Mouse (Mus musculus) kidney, postnatal 36 days (tissue): ENCODE results near the gene Wtap.
"Not testable (repeated sequence)": the region's sequence is repeated elsewhere in the genome, so short reads cannot be mapped to it uniquely, and the experiment has no call there.

ENCODE experiments used
- DNase-seq, 2 experiments: peaks; one replicate each; pipeline ENCODE4 v3.0.0; 2021 to 2022; ENCODE audit warnings: mixed read lengths in 2 of 2

Wtap gene

DNA sequence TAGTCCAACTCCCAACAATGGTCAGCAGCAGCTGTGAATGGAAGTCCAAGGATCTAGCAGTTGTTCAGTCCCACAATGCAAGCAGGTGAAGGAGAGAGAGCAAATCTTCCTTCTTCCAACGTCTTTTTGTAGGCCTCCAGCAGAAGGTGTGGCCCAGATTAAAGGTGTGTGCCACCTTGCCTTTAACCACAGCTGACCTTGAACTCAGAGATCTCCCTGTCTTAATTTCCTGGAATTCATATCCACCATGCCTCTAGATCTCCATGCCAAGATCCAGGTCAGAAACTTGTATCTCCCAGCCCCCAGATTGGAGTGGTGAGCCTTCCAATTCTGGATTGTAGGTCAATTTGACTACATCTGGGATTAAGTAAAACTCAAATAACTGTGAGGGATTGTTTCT is at the start of gene Wtap:
Wtap (minus strand) TSS at position 101 of the 400 bp plus-strand sequence.
- DNase-seq = no peak

DNA sequence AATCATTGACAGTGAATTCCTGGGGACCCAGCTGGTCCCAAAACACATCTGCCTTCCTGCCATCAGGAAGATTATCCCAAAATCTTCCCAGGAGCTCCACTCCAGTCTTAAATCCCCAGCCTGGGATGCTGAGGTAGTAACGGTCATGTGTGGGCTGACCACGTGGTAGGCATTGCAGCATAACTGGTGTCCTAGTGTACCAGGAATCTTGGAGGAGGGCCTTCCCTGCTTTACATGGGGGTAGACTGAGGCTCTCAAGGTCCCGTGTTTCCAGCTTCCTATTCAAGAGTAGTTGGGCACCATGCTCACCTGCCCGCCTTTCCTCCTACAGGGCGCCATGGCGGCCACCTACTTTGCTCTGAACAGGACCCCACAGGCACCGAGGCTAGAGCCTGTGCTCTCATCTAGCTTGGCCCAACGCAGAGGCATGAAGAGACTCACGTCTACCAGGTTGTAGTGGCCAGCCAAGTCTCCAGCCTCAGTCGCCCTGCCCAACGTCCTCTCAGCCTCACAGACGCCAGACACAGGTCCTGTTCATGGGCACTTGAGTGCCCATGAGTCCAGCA is 42.7 kb upstream of the Wtap start:
- not testable (repeated sequence) for DNase-seq

DNA sequence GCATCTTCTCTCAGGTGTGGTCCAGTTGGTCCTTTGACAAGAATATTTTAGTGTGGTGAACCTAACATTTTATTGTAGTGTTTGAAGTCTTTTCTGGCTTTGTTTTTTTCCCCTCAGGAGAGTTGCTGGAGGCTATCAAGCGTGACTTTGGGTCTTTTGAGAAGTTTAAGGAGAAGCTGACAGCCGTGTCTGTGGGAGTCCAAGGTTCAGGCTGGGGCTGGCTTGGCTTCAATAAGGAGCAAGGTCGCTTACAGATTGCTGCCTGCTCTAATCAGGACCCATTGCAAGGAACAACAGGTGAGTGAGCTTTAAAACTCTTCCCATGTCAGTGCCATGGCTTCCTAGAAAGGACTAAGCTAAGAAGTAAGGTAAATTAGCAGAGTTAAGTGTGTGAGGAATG is 19.3 kb upstream of the Wtap start:
- DNase-seq = peak; percentile 84 to 85

- DNase-seq = peak; percentile 34 to 68
These were observed 15.9 kb upstream of the Wtap start for GRCm38 (mm10) chr17:13009887-13010286.

DNA sequence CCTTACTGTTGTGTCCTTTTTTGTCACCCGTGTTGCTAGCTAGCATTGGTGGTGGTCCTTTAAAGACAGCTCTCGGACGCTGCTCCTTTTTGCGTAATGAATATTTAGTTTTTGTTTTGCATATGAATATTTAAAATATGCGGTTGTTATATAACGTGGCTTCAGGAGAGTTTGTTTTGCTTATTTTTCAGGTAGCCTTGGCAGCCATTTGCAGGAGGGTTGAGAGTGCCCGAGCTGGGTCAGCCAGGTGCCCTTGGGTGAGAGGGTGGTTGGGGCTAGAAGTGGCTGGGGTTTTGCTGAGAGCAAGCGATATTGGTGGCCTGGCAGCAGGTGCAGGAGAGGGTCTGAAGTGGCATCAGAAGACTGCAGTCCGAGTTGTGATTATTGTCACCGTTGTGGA is 14.6 kb upstream of the Wtap start:
- DNase-seq = peak; percentile 65

GRCm38 (mm10) chr17:13007730-13008425 is 13.9 kb upstream of the Wtap start:
- DNase-seq = peak; percentile 99 to 100

GRCm38 (mm10) chr17:13006984-13007383 is 13.0 kb upstream of the Wtap start:
- DNase-seq = no peak

- DNase-seq = not testable (repeated sequence)
These were observed 12.6 kb upstream of the Wtap start, which contains the start of gene Sod2 for GRCm38 (mm10) chr17:13006546-13006945. Gene Sod2, plus strand, starts transcription at chr17:13006846.

DNA sequence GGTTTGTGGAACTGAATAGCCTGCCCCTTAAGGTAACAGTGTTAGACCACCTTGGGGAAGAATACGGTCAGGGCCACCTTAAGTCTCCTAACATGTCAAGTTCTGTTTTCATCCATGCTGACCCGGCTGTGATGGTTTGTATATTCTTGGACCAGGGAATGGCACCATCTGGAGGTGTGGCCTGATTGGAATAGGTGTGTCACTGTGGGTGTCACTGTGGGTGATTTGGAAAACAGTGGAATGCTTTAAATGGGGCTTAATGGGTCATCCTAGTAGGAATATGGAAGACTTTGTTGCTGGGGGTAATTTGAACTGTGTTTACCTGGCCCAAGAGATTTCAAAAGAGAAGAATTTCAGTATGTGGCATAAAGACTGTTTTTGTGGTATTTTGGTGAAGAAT is 10.5 kb upstream of the Wtap start:
- DNase-seq = not testable (repeated sequence)

- DNase-seq = not testable (repeated sequence)
These were observed 8.3 kb upstream of the Wtap start for GRCm38 (mm10) chr17:13002243-13002642.

- no peak for DNase-seq
These were observed 5.1 kb upstream of the Wtap start for GRCm38 (mm10) chr17:12999069-12999468.

DNA sequence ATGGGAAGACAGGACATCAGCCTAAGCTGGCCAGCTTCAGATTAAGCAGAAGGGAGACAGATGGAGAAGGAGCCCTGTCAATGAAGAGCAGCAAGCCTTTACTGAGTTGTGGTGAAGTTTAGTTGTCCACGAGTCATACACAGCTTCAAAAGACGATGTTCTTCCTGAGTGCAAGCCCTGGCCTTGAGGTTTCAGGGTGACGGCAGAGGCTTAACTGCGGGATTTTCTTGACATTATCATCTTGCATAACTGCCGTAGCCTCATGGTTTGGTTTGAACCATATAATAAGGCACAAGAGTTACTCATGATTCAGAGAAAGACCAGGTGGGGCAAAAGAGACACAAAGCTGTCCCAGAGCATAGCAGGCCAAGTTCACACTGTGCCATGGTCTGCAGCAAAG is 3.9 kb upstream of the Wtap start:
- DNase-seq = no peak

DNA sequence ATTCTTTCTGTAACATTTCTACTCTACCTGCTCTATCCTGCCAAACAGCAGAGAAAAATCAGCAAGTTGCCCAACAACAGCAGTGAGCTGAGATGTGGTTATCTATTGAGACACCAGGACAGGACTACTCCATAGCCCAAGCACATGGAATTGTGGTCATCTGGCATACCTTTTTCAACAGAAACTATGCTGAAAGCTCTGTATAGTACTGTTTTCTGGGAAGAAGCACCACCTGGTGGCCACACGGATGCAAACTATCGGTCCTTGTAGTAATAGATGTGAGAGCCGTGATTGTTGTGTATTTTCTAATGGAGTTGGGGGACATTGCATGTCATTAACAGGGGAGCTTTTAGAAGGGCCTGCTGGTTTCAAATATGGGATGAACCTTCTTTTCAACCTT is 2.4 kb upstream of the Wtap start:
- peak; percentile 74 to 87 for DNase-seq

DNA sequence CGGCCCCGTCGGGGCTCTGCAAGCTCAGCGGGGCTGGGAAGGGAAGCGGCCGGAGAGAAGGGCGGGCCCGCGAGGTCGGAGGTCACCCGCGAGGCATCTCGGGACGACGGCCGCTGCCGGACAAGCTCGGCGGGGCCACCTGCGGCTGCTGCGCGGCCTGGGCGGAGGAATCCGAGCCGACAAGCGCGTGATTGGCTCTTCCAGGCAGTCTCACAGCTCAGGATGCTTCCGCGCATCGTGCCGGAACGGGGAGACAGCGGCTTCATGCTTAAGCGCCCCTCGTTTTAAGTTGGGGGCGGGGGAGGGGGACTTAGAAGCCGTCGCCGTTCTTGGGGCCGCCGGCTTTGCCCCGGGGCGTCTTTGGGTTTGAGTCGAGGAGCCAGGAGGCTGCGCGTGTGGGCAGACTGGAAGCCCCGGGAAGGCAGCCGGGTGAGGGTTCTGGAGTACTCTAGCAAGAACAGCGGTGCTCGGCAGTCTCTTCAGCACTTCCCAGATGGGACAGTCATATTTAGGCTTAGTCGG is 1.4 kb downstream of the Wtap start:
- DNase-seq = peak; percentile 97 to 98

- peak; percentile 90 to 94 for DNase-seq
These were observed 2.2 kb downstream of the Wtap start for GRCm38 (mm10) chr17:12991635-12992358.

DNA sequence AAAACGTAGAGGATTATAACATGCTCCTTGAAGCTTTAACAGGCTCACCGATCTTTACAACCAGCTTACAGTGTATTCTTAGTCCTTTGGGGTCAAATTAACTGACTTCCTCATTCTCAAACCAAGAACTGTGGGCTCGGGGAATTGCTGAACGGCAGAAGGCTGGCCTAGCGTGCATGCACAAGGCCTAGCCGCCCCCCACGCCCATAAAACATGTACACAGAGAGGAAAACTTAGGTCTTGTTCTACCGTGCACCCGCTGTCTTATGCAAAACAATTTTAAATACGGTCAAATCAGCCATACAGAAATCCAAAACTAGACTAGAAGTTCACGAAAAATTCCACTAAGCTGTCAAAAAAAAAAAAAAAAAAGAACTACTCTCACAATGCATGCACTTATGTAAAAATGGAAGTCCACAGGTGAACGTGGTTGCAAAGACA is 2.8 kb downstream of the Wtap start:
- DNase-seq = peak in 1 of 2 experiments; percentile 50

DNA sequence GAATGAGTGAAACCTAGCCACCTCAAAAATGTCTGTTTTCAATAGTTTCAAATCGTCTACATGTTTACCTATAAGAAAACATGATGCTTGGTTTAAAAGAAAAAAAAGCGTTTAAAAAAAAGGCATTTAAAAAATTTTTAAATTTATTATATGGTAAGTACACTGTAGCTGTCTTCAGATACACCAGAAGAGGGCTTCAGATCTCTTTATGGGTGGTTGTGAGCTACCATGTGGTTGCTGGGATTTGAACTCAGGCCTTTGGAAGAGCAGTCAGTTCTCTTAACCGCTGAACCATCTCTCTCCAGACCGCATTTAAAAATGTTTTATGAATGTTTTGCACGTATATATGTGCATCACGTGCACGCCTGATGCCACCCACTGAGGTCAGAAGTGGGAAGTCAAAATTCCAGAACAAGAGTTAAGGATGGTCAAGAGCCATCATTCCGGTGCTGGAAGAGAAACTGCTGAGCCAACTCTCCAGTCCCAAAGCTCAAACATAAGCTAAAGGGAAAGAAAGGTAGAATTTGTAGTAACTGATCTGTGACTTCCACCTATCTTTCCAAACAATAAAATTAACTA is 3.3 kb downstream of the Wtap start:
- DNase-seq = no peak

- peak; percentile 37 to 65 for DNase-seq
These were observed 5.9 kb downstream of the Wtap start for GRCm38 (mm10) chr17:12988096-12988495.

DNA sequence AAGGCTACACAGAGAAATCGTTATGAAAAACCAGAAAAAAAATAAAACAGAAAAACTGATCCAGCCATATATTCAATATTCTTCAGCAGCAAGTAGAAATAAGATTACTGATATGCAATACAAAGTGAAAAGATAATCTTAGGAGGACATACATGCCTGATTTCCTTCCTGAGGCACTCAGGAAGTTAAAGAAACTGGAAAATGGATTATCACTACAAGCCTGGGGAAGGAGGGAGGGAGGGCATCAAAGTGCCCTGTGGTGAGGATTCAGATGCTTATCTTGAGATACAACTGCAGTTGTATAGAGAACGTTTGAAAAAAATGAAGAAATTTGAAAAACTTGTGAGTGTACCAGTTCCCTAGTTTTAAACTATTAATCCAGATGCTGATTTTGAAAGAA is 10.0 kb downstream of the Wtap start:
- DNase-seq = no peak

DNA sequence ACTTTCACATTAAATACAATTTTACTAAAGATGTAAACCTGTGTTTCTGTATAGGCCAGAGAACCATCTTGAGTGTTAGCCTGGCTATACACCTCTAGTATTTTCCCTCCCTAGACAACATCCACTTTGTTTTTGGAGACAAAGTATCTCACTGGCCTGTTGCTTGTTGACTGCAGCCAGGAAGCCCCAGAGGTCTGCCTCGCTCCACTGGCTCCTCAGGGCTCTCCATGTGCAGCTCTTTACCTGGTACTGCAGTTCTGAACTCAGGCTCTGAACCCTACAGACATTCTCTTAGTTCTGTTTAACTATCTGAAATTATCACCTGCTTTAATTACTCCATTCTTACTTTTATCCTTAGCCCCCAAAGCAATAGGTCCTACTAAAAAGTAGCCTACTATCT is 15.4 kb downstream of the Wtap start:
- peak in 1 of 2 experiments; percentile 57 for DNase-seq

- DNase-seq = no peak
These were observed 20.1 kb downstream of the Wtap start for GRCm38 (mm10) chr17:12973851-12974250.

- DNase-seq = no peak
These were observed 26.8 kb downstream of the Wtap start for GRCm38 (mm10) chr17:12967173-12967572.

DNA sequence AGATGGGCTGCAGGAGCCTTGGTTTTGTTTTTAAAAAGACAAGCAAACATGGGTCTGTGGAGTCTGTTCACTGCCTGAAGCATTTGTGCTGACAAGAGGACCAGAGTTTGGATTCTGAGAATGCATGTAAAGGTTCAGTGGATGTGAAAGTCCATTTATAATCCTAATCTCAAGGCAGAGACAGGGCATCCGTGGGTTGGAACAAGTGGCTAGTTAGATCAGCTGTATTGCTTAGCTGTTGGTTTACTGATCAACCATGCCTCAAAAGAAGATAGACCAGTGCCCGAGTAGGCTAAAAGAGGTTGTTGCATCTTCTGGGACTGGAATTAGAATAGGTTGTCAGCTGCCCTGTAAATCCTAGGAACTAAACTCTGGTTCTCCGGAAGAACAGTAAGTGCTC is 30.5 kb downstream of the Wtap start:
- peak; percentile 31 to 63 for DNase-seq
